Mouse (Mus musculus) thymus, adult 2 months (tissue): Measurements from ENCODE around the gene Rpap3.

Experiments used
- CTCF ChIP-seq: fragments of 200-500 bp; IDR thresholded peaks from 2 replicates; pipeline ENCODE4 v1.5.1; 2012; ENCODE audit warnings: mild to moderate bottlenecking, control low read depth, low read length, moderate library complexity, borderline replicate concordance; ENCODE audit not compliant: control insufficient read depth, poor library complexity, insufficient read depth; ENCODE audit errors: extremely low read depth
- POLR2A ChIP-seq: fragments of 200-500 bp; IDR thresholded peaks from 2 replicates; pipeline ENCODE4 v1.6.1; 2012; ENCODE audit warnings: mild to moderate bottlenecking, low read length, control low read depth, moderate library complexity; ENCODE audit not compliant: control insufficient read depth, poor library complexity, insufficient read depth; ENCODE audit errors: extremely low read depth

GRCm38 (mm10) chr15:97721008-97721701 is 15.5 kb upstream of the Rpap3 start:
- TF ChIP-seq CTCF: no peak
- peak; percentile 62 for TF ChIP-seq POLR2A
